Mouse (Mus musculus) telencephalon, adult 2 months (tissue): ENCODE results near the gene Cnnm4.
A peak's percentile ranks its signal among the peaks of the same experiment; 100 is the strongest.

Experiments
- DNase-seq: peaks from one replicate; pipeline ENCODE4 v3.0.0-alpha.2; 2011; ENCODE audit warnings: low read depth, low spot score

Gene Cnnm4

DNA sequence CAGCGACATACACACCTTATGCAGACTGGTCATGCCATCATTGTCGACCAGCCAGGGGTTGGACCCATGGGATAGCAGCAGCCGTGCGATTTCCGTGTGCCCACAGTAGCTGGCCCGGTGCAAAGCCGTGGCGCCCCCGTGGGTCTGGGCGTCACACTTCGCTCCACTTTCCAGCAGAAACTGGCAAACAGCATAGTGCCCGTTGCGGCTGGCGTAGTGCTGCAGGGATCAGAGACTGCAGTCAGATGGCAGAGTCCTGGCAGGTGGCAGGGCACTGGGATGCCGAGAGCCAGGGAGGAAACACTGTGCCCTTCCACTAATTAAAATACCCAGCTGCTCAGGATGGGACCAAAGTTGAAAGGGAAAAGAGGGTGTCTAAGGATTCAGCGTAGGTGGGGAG is 70.4 kb downstream of the Cnnm4 start:
- DNase-seq: no peak

DNA sequence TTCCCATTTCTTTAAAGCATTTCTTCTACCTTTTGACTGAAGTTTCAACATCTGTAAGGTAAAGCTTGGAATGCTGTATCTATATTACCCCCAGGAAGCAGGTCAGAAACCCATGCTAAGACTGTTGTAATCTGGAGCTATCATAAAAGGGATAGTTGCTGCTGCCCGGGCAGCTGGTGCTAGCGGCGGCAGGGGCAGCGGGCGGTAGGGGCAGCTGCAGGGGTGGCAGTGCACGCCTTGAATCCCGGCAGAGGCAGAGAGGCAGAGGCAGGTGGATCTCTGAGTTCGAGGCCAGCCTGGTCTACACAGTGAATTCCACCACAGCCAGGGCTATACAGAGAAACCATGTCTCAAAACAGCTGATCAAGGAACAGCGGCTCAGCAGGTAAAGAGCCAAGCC is 71.5 kb downstream of the Cnnm4 start:
- no peak for DNase-seq

DNA sequence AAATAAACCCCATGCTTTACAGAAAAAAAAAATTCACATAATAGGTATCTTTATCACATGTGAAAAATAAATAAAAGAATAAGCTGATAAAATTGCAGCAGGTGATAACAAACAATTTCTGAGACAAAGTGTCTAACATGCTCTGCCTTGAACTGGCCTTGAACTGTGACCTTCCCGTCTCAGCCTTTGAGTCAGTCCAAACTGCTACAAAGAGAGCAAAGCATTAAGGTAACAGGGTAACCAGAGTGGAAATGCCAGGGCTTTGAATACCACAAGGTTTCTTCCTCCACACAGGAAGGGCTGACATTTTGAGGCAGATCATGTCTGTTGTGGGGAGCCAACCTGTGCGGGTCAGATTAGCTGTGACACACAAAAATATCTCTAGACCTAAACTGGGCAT is 74.0 kb downstream of the Cnnm4 start:
- no peak for DNase-seq

DNA sequence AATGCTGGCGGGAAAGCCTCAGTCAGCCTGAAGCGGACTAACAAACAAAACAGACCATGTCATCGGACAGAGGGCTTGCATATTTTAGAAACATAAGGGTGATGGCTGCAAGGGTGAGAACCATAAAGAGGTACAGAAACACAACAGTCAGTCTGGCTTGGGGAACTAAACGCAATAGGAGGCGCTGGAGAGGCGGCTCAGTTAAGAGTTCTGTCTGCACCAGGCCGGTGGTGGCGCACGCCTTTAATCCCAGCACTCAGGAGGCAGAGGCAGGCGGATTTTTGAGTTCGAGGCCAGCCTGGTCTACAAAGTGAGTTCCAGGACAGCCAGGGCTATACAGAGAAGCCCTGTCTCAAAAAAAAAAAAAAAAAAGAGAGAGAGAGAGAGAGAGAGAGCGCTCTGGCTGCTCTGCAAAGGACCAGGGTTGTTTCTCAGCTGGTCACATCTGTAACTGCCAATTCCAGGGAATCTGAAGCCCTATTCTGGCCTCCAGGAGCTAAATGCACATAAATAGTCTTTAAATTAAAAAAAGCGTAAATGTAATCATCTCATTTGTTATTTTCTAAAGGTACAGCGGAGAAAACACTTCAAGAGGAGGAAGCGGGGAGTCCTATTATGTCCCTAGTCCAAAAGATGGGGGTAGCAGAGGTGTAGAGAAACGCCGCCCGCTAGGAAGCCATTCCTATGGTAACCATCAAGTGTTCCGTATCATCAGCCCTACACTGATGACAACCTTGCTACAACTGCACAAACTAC is 74.6 kb downstream of the Cnnm4 start:
- DNase-seq: no peak

DNA sequence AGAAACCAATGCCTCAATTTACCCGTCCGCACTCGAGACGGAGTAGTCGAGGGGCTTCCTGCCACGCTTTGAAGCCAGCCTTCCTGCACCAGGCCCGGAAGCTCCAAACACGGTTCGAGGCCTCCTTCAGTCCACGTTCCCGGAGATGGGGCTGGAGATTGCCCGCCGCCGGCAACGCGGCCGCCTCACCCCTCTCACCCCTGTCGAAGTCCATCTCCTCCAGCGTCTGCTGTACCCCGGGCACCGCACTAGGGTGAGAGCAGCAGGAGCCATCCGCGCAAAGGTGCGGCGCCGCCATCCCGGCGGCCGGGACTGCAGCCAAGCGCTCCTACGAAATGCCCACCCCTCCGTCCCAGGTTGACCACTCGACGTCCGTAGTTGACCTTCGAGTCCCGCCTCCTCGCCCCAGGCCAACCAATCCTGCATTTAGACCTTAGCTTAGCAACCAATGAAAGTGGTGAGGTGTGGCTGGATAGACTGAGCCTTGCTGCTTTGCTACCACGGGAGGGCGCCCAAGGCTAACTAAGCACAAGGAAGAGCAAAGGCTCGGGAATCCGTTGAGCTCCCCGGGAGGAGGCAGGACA is 75.6 kb downstream of the Cnnm4 start, which contains the start of gene Ankrd39:
TSS of gene Ankrd39 (minus strand) at position 558 of the 584 bp plus-strand sequence.
- DNase-seq: peak; percentile 99

DNA sequence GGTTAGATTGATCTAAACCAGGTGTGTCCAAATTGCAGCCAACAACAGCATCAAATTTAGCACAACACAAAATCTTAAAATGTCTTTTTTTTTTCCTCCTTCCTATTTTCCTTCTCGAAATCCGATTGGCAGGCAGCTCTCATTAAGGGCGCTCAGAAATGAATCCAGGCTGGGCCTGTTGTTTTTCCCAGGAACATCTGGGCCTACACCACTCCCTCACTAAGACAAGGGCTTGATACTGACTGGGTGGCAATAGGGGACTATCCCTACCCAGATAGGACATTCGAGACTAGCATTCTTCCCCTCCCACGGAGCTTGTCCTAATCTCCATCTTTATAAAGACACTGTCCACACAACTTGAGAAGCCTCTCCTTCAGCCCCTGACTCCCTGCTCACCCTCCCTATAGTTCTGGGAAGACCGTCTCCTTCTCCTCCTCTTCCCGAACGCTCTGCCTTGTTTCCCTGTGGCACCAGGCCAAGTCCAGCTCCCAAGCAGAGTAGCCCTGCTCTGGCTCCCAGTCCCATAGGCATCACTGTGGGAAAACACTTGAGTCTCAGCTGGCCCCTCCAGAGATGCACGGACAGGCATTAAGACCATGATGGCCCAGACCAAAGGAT is 76.7 kb downstream of the Cnnm4 start:
- DNase-seq: no peak

DNA sequence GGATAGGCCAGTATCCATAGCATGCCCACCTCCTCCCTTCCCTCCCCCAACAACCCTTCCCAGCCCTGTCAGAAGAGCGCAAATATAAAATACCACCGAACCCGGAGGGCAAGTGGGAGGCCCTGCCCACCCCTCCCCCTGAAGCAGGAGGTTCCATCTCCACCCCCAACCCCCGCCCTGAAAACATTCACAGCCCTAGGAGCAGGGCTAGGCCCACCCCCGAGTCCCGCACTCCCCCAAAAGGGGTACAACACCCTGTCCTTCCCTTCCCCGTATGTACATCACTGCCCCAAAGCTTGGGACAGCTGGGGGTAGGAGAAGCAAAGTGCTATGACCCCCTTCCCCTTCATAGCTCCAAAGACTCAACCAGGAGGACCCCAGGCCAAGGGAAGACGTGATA is 77.4 kb downstream of the Cnnm4 start:
- no peak for DNase-seq

DNA sequence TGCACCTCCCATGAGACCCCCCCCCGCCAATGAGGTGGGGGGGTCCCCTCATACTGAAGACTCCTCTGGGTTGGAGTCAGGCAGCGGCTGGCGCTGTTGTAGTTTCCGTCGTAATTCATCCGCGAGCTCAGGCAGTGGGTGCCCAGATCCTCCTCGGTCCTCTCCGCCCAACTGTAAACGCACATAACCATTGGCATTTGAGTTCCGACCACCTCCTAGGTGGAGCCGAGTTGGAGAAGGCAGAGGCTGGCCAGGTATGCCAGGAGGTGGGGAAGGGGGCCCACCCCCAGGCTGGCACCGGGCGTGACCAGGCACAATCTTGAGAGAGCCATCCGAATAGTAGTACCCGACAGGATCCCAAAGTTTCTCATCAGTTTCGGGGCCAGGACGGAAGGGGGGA is 78.1 kb downstream of the Cnnm4 start:
- no peak for DNase-seq

DNA sequence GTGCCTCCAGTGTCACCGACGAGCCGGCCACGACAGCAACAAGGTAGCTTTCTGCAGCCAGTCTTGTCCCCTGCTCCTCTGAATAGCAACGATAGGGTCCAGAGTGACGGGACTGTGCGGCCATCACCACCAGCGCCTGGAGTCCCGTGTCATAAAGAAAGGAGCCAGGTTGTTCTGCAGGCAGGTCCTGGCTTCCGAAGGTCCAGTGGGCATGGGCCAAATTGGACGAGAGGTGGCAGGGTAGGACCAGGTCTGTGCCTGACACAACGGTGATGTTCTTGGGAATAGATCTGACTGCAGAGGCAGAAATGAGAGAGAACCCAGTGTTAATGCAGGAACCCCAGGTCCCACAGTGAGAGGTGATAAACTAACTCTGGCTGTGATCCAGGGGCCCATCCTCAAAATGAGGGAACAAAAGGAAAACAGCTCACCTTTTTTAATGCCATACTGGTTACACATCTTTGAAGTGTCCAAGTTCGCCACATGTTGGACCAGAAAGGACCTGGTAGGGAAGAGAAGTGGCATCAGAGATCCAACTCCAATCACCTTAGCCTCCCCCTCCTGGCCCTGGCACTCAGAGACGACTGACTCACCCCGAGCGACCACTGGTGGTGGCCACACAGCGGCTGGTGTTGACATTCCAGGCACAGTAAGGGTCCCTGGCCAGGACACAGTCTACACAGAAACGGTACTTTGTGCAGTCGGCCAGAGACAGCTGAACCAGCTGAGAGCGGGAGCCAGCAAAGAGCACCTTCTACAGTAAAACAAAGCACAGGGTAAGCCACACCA is 78.8 kb downstream of the Cnnm4 start:
- no peak for DNase-seq

DNA sequence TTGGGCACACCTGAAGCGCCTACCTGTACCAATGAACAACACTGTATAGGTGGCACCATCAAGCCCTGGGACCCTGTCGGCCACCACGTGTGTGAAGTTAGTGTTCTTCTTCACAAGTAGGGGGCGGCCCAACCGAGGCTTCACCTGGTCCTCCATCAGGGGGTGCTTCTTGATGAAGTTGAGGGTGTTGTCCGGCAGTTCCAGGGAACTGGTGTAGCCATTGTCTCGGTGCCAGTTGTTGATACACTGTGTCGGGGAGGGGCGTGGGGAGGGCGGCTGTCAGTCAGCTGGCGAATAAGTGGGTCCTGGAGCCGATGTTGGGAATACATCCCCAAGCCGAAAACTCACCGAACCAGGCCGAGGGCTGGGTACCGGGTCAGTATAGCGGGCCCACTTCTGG is 80.5 kb downstream of the Cnnm4 start:
- no peak for DNase-seq

DNA sequence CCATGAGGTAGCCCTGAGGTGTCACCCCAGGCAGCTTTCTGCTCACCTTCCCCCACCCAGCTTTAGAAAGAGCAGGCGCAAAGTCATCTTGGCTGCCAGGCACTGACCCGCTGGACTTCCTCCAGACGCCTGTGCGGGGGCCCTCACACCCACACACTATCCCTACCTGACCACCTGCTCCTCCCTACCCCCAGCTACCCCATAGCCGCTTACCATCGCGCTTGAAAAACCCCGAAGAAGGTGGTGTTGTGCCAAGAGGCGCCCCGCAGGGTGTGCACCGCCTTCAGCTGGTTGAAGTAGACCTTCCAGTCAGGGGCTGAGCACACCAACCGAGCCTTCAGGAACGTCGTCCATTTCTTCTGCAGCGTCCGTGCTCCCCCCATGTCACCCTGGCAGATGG is 81.1 kb downstream of the Cnnm4 start:
- no peak for DNase-seq

DNA sequence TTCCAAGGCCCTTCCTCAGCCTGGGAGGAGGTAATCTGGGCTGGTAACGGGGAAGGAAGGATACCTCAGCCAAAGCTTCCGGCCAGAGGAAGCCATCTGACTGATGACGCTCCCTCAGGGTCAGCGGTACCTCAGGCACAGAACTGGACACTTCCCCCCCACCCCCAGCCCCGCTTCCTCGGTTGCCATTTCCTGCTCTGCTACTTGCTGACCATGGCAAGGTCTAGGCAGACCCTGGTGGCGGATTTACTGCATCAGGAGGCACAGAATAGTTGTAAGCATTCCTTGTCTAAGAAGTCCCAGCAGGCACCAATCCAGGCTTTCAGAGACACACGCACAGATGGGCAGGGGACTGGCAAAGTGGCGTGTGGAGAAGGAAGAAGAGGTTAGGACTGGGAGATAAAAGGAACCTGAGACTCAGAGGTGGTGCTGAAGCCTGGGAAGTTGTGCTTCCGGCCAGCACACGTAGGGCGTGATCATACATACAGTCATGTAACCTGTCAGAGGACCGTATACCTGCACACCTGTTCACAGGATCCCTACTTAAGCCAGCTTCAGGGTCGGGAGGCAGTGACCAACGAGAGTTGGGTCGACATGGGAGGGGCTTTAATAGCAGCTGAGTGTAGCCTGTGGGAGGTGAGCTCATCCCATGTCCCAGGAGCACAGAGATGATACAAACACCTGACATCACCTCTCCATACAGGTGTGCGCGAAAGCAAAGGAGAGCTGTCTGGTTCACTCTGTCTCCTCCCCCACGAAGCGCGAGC is 83.4 kb downstream of the Cnnm4 start:
- DNase-seq: no peak

DNA sequence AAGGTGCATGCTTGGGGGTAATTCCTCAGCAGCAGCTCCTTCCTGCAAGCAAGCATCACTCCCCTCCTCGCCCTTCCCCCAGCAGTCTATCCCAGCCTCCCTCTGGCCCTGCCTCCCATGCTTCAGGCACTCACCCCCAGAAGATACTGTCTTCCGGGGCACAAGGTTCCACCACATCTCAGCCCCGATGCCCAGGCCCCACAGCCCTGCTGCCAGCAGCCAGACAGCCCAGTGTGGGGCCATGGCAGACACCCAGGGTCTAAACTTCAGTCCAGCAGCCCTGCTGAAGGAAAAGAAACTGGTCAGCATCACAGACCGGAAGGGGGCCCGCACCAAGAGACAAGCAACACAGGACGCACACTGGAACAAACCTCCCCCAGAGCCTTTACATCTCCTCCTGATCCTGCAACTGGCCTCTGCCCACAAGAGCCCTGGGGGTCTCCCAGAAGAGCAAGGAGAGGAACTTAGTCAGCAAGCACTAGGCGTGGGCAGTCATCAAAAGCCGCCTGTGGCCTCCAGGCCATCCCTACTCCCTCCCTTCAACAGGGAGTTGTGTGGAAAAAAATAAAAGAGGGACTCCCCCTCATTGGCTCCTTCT is 84.5 kb downstream of the Cnnm4 start:
- no peak for DNase-seq

DNA sequence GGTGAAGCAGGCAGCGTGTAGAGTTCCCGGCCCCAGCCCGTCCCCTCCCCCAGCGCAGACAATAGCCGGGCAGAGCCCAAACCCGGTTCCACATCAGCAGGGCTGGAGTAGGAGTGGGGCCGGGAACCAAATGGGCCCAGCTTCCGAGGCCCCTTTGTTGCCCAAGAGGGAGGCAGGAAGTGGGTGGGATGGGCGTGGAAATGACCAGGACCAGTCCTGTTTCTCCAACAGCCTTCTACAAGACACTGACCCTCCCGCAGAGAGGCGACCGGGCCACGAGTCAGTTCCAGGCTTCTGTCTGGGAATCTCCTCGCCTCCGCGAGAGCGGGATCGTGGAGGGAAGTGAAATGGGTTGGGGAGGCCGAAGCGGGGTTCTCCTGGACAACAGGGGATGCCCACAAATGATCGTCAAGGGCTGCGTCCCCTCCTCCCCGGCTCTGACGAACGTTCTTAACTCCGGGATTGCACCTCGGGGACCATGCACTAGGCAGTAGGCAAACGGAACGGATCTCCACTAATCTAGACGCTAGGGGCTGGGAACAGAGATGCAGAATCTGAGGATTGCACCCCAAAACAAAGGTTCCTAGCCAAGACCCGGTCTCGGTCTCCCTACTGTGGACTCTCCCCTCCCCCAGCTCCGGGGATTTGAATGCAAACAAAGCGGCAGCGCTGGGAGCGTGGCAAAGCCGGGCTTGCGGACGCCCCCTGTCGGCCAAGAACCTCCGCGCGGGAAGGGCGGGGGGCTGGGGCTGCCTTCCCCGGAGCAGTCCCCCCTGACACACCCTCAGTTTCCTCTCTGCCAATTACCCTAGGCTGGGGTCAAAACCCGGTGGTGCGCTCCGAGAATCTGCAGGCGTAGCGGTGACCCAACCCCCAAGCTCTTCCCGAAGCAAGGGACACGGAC is 85.4 kb downstream of the Cnnm4 start:
- DNase-seq: peak; percentile 70

DNA sequence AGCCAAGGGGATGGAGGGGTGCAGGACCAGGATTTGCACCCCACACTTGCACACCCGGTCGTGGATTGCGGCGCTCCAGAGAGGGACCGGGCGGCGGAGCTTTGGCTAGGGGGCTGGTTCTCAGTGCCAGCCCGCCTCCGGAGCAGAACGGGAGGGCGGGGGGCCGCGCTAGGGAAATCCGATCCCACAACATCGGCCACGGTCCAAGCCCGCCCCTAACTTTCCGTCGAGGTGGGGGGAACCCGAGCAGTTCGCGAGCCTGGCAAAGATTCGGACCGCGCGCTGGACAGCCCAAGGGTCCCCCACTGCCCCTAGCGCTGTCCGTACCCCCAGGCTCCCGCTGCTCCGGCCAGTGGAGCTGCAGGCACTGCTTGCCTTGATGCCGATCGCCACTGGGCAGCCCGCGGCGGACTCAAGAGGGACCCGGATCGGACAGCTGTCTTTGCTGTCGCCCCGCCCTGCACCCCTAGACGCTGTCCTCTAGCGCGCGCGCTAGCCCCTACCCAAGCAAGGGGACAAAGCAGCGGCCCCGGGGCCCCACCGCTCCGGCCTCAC is 86.1 kb downstream of the Cnnm4 start:
- DNase-seq: no peak
